ENCODE assay signal across 16 mouse cellular contexts in the genomic region with DNA sequence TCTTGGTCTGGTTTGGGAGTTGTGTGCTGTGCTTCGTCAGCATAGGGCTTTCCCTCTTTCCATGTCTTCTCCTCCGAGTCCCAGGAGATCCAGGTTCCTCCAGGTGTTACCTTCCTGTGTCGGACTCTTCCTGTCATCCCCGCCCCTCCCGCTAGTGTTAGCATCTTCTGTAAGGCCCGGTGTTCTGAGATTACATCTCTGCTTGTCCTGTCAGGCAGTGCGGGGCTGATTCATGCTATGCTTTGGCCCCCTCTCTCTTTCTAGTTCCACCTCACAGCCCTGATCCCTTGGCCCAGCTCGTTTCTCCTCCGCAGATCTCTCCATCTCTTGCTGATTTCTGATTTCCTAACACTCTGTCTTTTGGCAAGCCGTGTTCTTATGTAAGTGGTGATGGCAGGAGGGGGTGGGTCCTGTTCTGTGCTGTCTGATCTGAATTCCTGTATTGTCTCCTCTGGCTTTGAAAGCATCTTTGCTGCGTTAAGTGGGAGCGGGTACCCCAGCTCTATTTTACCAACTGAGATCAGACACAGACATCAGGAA. TPM values are rescaled to one million over a fixed set of nuclear protein-coding genes. Genes with fewer than 3 reads are reported as not detected.
DNase-seq lines count a peak whose midpoint lies in the region; ATAC-seq and TF ChIP-seq lines count a peak whose summit lies in the region.
"Had no signal": no experiment of that assay in that cellular context is flagged by ENCODE, and none has a peak within 500 bp of the region (broad histone marks: within the 10 kb centered on the region; RNA-seq: fewer than 3 reads in every experiment).

No protein-coding gene starts in this region.

- peak overlapping the region; percentile 31; the same call in 1 of the 2 replicates for H3K27ac ChIP-seq in gastrocnemius, adult 2 months
- H3K27ac ChIP-seq in lung, postnatal 0 days (ENCODE audit: low read length), result 0 out of 2 replicates have a peak overlapping the region, but pooled peaks have one; percentile 7
- no peak overlapping the region for H3K27ac ChIP-seq in midbrain, postnatal 0 days (ENCODE audit: low read depth, low read length)
- H3K27ac ChIP-seq: heart, embryonic 13.5 days; hindbrain, embryonic 13.5 days; neural tube, embryonic 15.5 days had no signal

- no peak overlapping the region for H3K4me2 ChIP-seq in lung, postnatal 0 days (replicated peaks; ENCODE audit: low read depth, low read length)
- no peak overlapping the region for H3K4me2 ChIP-seq in midbrain, postnatal 0 days (ENCODE audit: low read depth, low read length, poor library complexity, severe bottlenecking)
- H3K4me2 ChIP-seq: heart, embryonic 13.5 days; hindbrain, embryonic 13.5 days; neural tube, embryonic 15.5 days had no signal

- TF ChIP-seq CTCF in gastrocnemius, adult 2 months (IDR thresholded peaks at IDR 0.05), result no peak
- no peak for TF ChIP-seq CTCF in lung, postnatal 0 days (IDR thresholded peaks at IDR 0.05)
- no peak for TF ChIP-seq CTCF in midbrain, postnatal 0 days (IDR thresholded peaks at IDR 0.05)

- 69% methylated on average over 12 of the region's 12 CpGs for WGBS in lung, postnatal 0 days
- 77% methylated on average over 12 of the region's 12 CpGs for WGBS in midbrain, postnatal 0 days

- ATAC-seq in lung, postnatal 0 days, result no peak; the same call in 1 of the 2 replicates
- no peak for ATAC-seq in midbrain, postnatal 0 days (ENCODE audit: low FRiP score)

- intact Hi-C loops in gastrocnemius, adult 2 months (cut with DNase I), result no loop called here

- no peaks in the 10 kb centered on the region for H3K9me3 ChIP-seq in lung, postnatal 0 days (ENCODE audit: low read length)
- no peaks in the 10 kb centered on the region for H3K9me3 ChIP-seq in midbrain, postnatal 0 days (ENCODE audit: low read length)
- H3K9me3 ChIP-seq: heart, embryonic 13.5 days; hindbrain, embryonic 13.5 days; neural tube, embryonic 15.5 days had no signal

- peaks cover 24% of the 10 kb centered on the region; the same call in 1 of the 2 replicates for H3K4me1 ChIP-seq in lung, postnatal 0 days (ENCODE audit: insufficient read depth, low read depth, low read length)
- no peaks in the 10 kb centered on the region; the same call in 1 of the 2 replicates for H3K4me1 ChIP-seq in midbrain, postnatal 0 days (ENCODE audit: insufficient read depth, low read length)

- no peak for TF ChIP-seq EP300 in lung, postnatal 0 days (IDR thresholded peaks at IDR 0.05)

- H3K36me3 ChIP-seq in lung, postnatal 0 days (ENCODE audit: insufficient read depth, low read length), result 0 out of 2 replicates have a peak, but pooled peaks cover 8% of the 10 kb centered on the region
- no peaks in the 10 kb centered on the region; the same call in 1 of the 2 replicates for H3K36me3 ChIP-seq in midbrain, postnatal 0 days (ENCODE audit: insufficient read depth, low read length)

- no peak for DNase-seq in gastrocnemius, adult 2 months
- DNase-seq in gastrocnemius, postnatal 25 days, result no peak
- DNase-seq in lung, postnatal 0 days (ENCODE audit: low spot score), result peak; percentile 47
- no peak for DNase-seq in lung, adult 18-20 months
- DNase-seq in cerebellum, adult 18-20 months, result peak; percentile 40 to 52
- DNase-seq in lung, postnatal 25 days (ENCODE audit: low spot score), result peak; percentile 32
- DNase-seq in midbrain, postnatal 0 days (ENCODE audit: low spot score), result no peak
- DNase-seq in natural killer cell, adult 2 months (ENCODE audit: low spot score in 2 of 2), result no peak
- DNase-seq: gastrocnemius, postnatal 10 days; kidney, adult 2 months; liver; right cerebral cortex, postnatal 14 days; thymus, postnatal 25 days had no signal

- no peak overlapping the region for H3K4me3 ChIP-seq in gastrocnemius, adult 2 months
- no peak overlapping the region for H3K4me3 ChIP-seq in lung, postnatal 0 days (ENCODE audit: low read depth, low read length)
- no peak overlapping the region for H3K4me3 ChIP-seq in midbrain, postnatal 0 days (ENCODE audit: low read depth, low read length)
- H3K4me3 ChIP-seq: heart, embryonic 13.5 days; hindbrain, embryonic 13.5 days; neural tube, embryonic 15.5 days had no signal

- no peaks in the 10 kb centered on the region for H3K27me3 ChIP-seq in lung, postnatal 0 days (replicated peaks; ENCODE audit: insufficient read depth, low read length)
- H3K27me3 ChIP-seq in midbrain, postnatal 0 days (ENCODE audit: insufficient read depth, low read length), result no peaks in the 10 kb centered on the region
- H3K27me3 ChIP-seq: heart, embryonic 13.5 days; hindbrain, embryonic 13.5 days; neural tube, embryonic 15.5 days had no signal

- H3K9ac ChIP-seq in lung, postnatal 0 days (replicated peaks; ENCODE audit: low read depth), result no peak overlapping the region
- no peak overlapping the region for H3K9ac ChIP-seq in midbrain, postnatal 0 days (replicated peaks; ENCODE audit: low read length, poor library complexity, severe bottlenecking)
- H3K9ac ChIP-seq: heart, embryonic 13.5 days; hindbrain, embryonic 13.5 days; neural tube, embryonic 15.5 days had no signal

RNA-seq across cellular contexts. Expression of a gene that starts 21.8 kb away (rescaled TPM):
- total RNA-seq in gastrocnemius, adult 2 months (2021), result 1 to 10 TPM; 3.2 to 3.8 TPM
- 1 to 10 TPM; 4.1 to 4.8 TPM for total RNA-seq in gastrocnemius, postnatal 25 days (2021)
- polyA plus RNA-seq in lung, postnatal 0 days (2015; fragmentation: Nextera tagmentation; extraction: Ambion mirVana), result 48.4 and 62.8 TPM in 2 replicates
- 50.4 and 51.4 TPM in 2 replicates for total RNA-seq in midbrain, postnatal 0 days (2014; rRNA removed)
- polyA plus RNA-seq in midbrain, postnatal 0 days (2015; fragmentation: Nextera tagmentation; extraction: Ambion mirVana), result 22.9 and 25.6 TPM in 2 replicates

Comparison
In these comparisons a context has a peak if more than half of its experiments do, and no peak if none do; other contexts are left out.
1. DNase-seq: peak in lung, postnatal 0 days (single experiment), cerebellum, adult 18-20 months (2 of 2) and lung, postnatal 25 days (single experiment); none in gastrocnemius, adult 2 months (single experiment), gastrocnemius, postnatal 25 days (single experiment), lung, adult 18-20 months (0 of 2), midbrain, postnatal 0 days (single experiment) and natural killer cell, adult 2 months (0 of 2).